Mouse (Mus musculus) kidney, adult 2 months (tissue): Measurements from ENCODE around the gene Gm20696. TPM values are rescaled to one million over a fixed set of nuclear protein-coding genes. Genes with fewer than 3 reads are reported as not detected.
A peak's percentile ranks its signal among the peaks of the same experiment; 100 is the strongest.

Experiments
- DNase-seq: peaks from one replicate; pipeline ENCODE4 v3.0.0; 2021
- H3K27ac ChIP-seq: fragments of 200-500 bp; 2 replicates; pipeline ENCODE4 v1.5.1; 2012; ENCODE audit warnings: low read depth, low read length, control low read depth, inconsistent platforms; ENCODE audit not compliant: insufficient read depth
- H3K27me3 ChIP-seq: fragments of 200-500 bp; replicated peaks from 2 replicates; pipeline ENCODE4 v1.6.1; 2012; ENCODE audit warnings: mild to moderate bottlenecking, moderate library complexity, low read length, inconsistent platforms; ENCODE audit not compliant: control insufficient read depth, insufficient read depth
- H3K36me3 ChIP-seq: fragments of 200-500 bp; 2 replicates; pipeline ENCODE4 v1.6.1; 2012; ENCODE audit warnings: mild to moderate bottlenecking, moderate library complexity, low read length, inconsistent platforms; ENCODE audit not compliant: control insufficient read depth, insufficient read depth
- H3K4me1 ChIP-seq: fragments of 200-500 bp; 2 replicates; pipeline ENCODE4 v1.6.1; 2011; ENCODE audit warnings: low read length; ENCODE audit not compliant: control insufficient read depth, insufficient read depth
- H3K4me3 ChIP-seq: fragments of 200-500 bp; 2 replicates; pipeline ENCODE4 v1.5.1; 2011; ENCODE audit warnings: mild to moderate bottlenecking, low read depth, low read length, control low read depth; ENCODE audit not compliant: insufficient read depth
- CTCF ChIP-seq: fragments of 200-500 bp; conservative IDR thresholded peaks from 2 replicates; pipeline ENCODE4 v1.5.1; 2011; ENCODE audit warnings: low read depth, mild to moderate bottlenecking, control low read depth, low read length, moderate library complexity, mixed read lengths; ENCODE audit not compliant: insufficient read depth, insufficient read length
- POLR2A ChIP-seq: fragments of 200-500 bp; IDR thresholded peaks from one replicate; pipeline ENCODE4 v1.6.1; 2011; ENCODE audit warnings: low read depth, low read length, control low read depth
- WGBS: fragments of 180-500 bp; shearing (Covaris S2); methylation state at CpG from one replicate; pipeline ENCODE4 v1.1.7; 2018; 5-methylcytosine and 5-hydroxymethylcytosine counted together
- polyA plus RNA-seq: library from polyadenylated mRNA; depleted of rRNA; stranded (reverse); fragments of >200 nt; gene quantifications from 2 replicates; pipeline ENCODE4 v1.2.3, GENCODE M21; 2012

The Gm20696 gene
- polyA plus RNA-seq, 1 experiment = 0.31 TPM

DNA sequence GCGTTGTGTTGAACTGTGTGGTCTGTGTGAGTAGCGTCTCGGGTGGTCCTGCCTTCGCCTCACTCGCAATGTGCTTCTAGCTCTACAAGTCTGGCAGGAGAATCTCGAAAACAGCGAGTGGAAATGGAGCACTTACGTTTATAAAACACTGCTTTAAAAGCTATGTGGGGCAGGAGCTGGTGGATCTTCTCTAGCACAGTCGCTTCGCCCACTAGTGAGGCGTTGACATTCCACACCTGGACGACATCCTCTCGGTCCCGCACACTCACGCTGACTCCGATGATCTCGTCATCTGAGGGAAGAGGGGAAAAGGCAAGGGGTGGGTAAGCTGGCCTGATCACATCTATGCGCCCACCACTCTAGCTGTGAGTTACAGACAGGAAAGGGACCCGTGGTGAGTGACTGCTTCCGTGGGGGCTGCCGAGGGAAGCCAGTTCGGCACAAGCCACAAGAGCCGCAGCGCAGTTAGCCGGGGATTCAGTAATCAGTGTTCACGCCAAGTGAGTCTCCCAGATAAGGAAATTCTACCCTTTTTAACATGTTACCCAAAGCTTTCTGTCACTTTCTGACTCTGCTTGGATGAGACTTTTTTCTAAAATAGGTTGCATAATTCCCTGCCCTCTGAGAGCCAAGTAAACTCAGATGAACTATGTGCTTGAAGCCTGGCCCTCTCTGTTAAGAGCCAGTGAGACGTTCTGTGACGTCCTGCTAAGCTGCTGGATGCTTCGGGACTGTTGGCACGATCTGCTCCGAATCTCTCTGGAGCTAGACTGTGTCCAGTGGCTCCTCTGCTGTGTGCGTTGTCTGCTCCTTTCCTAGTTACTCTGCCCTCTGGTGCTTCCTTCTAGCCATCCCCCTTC, 34.2 kb downstream of the Gm20696 start:
- no peak overlapping the region for H3K27ac ChIP-seq
- no peak for DNase-seq
- WGBS = 89% methylated on average over 32 of the region's 32 CpGs

DNA sequence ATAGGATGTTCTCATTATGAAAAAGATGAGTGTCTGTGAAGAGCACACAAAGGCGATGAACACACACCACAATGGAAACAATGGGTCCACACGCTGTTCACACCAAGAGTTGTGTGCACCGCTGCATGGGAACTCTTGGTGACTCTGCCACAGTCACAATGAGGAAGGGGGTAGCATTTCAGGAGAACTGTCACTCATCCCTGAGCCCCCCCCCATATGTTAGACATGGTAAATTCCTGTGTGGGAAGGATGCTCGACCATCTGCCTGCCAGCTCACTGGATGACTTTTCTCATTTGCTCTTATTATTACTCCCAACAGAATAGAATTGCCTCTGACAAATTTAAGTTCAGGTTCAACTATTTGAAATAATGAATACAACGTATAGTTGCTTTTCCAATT, 35.0 kb downstream of the Gm20696 start:
- TF ChIP-seq POLR2A (no peak), CTCF (no peak)
- H3K27ac ChIP-seq = no peak overlapping the region
- WGBS = 93% methylated on average over 5 of the region's 5 CpGs

More for the DNA sequence above, 34.2 kb downstream of the Gm20696 start:
- no peaks in the 10 kb centered on the region for H3K27me3 ChIP-seq
- TF ChIP-seq CTCF (no peak), POLR2A (no peak)
- no peak overlapping the region for H3K4me3 ChIP-seq
- no peaks in the 10 kb centered on the region for H3K4me1 ChIP-seq
- H3K36me3 ChIP-seq = no peaks in the 10 kb centered on the region

DNA sequence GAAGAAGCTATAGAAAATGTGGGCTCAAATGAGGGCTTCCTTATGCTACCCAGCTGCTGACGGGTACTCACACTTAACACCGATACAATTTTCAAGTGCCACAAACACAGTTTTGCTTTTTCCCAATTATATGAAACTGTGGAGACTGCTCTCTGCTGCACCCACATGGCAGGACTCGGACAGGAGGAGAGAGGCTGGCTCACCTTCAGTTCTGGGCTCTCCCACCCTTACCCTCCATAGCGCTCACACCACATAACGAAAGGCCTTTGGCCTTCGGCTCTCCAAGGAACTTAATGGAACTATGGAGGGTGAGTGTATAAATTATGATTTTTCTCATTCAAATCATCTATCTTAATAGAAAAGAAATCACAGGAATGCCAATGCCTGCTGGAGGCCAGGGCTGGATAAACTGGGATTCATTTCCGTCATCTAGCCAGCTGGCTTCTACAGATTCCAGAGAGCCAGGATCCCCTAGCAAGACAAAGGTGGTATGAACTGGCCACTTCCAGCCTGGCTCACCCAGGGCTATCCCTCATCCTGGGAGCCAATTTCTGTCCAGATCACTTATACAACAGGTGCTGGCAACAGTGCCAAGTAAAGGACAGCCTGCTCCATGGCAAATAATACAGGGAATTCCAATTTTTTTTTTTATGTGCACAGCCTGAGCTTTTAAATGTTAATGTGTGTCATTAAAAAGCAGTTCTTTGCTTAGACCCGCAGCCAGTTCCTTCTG, 36.7 kb downstream of the Gm20696 start:
- TF ChIP-seq CTCF = no peak
- TF ChIP-seq POLR2A = no peak
- no peaks in the 10 kb centered on the region for H3K27me3 ChIP-seq
- WGBS = 81% methylated on average over 8 of the region's 8 CpGs
- no peak overlapping the region for H3K4me3 ChIP-seq
- H3K27ac ChIP-seq = no peak overlapping the region
- DNase-seq = peak; percentile 29
- no peaks in the 10 kb centered on the region for H3K36me3 ChIP-seq
- no peaks in the 10 kb centered on the region for H3K4me1 ChIP-seq

More for the DNA sequence above, 35.0 kb downstream of the Gm20696 start:
- Histone ChIP-seq H3K27me3 (no peaks in the 10 kb centered on the region), H3K4me3 (no peak overlapping the region), H3K4me1 (no peaks in the 10 kb centered on the region), H3K36me3 (no peaks in the 10 kb centered on the region)
- no peak for DNase-seq

DNA sequence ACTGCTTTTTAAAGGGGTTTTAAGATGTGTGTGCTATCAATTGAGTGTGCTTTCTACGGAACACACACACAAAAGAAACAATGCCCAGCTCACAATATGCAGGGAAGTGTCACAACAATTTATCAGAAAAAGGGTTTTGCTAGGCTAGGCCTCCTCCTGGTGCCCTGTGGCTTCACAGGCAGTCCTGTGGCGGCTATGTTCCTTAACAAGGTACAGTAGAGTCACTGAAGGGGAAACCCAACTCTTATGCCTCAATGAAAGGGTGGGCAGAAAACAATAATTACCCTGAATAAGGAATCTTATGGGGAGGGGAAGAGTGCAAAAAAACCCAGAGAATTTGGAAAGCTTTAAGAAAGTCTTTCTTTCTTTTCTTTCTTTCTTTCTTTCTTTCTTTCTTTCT, 40.2 kb downstream of the Gm20696 start:
- H3K27ac ChIP-seq = no peak overlapping the region
- H3K4me1 ChIP-seq = no peaks in the 10 kb centered on the region
- no peak for TF ChIP-seq CTCF
- TF ChIP-seq POLR2A = no peak
- 94% methylated on average over 2 of the region's 2 CpGs for WGBS
- no peak for DNase-seq
- H3K36me3 ChIP-seq = no peaks in the 10 kb centered on the region
- no peaks in the 10 kb centered on the region for H3K27me3 ChIP-seq
- no peak overlapping the region for H3K4me3 ChIP-seq

DNA sequence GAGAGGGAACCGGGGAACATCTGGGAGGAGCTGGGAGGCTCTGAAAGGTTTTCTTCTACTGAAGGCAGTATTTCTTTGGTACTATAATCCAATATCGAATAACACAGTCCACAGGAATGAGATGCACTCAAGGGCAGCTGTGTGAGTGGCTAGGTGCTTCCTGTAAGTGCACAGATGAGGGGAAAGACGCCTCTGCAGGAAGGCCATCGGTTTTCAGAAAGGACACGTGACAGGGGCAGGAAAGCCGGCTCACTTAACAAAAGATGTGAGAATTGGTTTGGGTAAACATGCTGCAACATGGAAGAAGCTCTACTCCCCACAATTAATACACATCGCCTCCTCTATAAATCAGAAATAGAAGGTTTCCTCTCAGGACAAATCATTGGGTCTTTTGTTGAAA, 40.8 kb downstream of the Gm20696 start:
- H3K27ac ChIP-seq = no peak overlapping the region
- no peaks in the 10 kb centered on the region for H3K27me3 ChIP-seq
- no peak for DNase-seq
- H3K4me1 ChIP-seq = no peaks in the 10 kb centered on the region
- no peak for TF ChIP-seq CTCF
- TF ChIP-seq POLR2A = no peak
- no peak overlapping the region for H3K4me3 ChIP-seq
- no peaks in the 10 kb centered on the region for H3K36me3 ChIP-seq
- 51% methylated on average over 7 of the region's 7 CpGs for WGBS

DNA sequence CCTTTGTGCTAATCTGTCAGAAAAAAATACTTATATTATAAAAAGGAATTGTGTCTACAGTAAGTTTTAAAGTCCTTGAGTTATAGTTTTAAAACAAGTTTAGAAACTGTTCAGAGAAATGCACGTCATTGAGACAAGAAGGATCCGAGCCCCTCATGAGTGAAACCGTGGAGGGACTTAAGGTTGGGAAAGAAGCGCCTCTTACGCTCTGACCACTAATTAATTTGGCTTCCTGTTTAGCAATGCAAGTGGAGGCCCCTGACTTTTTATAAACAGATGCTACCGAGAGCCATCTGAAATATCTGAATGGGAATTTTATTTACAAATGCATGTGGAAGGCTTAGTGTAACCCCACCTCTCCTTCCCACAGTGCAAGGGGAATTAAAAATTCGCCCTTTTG, 41.3 kb downstream of the Gm20696 start:
- H3K27me3 ChIP-seq = no peaks in the 10 kb centered on the region
- no peaks in the 10 kb centered on the region for H3K36me3 ChIP-seq
- DNase-seq = no peak
- no peak overlapping the region for H3K4me3 ChIP-seq
- H3K27ac ChIP-seq = no peak overlapping the region
- no peak for TF ChIP-seq POLR2A
- no peak for TF ChIP-seq CTCF
- H3K4me1 ChIP-seq = no peaks in the 10 kb centered on the region
- 80% methylated on average over 7 of the region's 7 CpGs for WGBS

DNA sequence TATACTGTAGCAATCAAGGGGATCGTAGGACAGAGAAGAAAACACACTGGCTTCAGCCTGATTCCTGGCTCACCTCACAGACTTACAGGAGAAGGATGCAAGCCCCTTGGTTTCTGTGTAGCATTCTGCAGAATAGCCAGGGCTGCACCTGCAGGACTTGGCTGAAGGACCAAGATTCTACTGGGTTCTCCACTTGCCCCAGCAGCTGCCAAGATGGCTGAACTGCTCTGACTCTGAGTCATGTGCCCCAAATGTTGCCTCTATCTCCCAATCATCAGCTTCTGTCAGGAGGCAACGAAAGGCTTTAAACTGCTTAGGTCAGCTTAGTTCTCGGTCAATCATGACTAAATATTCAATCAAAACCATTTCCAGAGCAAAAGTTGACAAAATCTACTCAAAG, 42.1 kb downstream of the Gm20696 start:
- WGBS = 88% methylated on average over 3 of the region's 3 CpGs
- Histone ChIP-seq H3K27ac (no peak overlapping the region), H3K4me3 (no peak overlapping the region), H3K4me1 (no peaks in the 10 kb centered on the region), H3K36me3 (no peaks in the 10 kb centered on the region), H3K27me3 (no peaks in the 10 kb centered on the region)
- TF ChIP-seq CTCF (no peak), POLR2A (no peak)
- DNase-seq = no peak
